Mouse (Mus musculus): ENCODE data around the gene Slamf8.

DNA sequence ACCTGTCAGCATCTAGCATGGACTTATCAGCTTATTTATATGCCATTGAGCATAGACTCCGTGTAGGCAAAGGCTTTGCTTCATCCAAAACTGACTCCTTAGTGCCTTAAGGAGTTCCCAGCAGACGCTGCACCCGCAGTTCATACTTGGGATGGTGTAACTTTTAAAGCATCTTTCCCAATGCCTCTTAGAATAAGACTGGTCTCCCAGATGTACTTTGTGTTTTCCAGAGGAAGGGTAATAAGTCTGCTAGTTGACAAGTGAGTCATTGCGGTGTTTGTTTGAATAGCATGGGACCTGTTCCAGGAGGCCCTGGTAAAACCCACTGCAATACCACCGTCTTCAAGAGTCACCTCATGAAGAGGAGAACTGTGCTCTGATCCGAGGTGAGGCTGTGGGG is 10.3 kb downstream of the Slamf8 start:
- TF ChIP-seq CTCF (IDR thresholded peaks at IDR 0.05; ENCODE audit: borderline replicate concordance, extremely low read depth, insufficient read depth, insufficient read length) (no peak), POLR2A (IDR thresholded peaks at IDR 0.05; ENCODE audit: borderline replicate concordance, extremely low read depth, insufficient read depth, insufficient read length, poor library complexity, severe bottlenecking) (no peak)

Data from brain, embryonic 14.5 days (tissue).